Mouse (Mus musculus) heart, postnatal 10 days (tissue): ENCODE data around the gene Tmprss9. TPM values are rescaled to one million over a fixed set of nuclear protein-coding genes. Genes with fewer than 3 reads are reported as not detected.

ENCODE experiments used
- DNase-seq, 2 experiments: peaks; one replicate each; pipeline ENCODE4 v3.0.0; 2021
- intact Hi-C: fragments of 180-260 bp; cut with DNase I; formaldehyde crosslinking; loops from one replicate; pipeline ENCODE4 v1.15.1; 2025
- total RNA-seq, 2 experiments: library from RNA; stranded (reverse); gene quantifications; 2 replicates each; pipeline ENCODE4 v1.2.3; 2021

The Tmprss9 gene
- total RNA-seq, 2 experiments from 2014 or later, result not detected

- intact Hi-C loops, result no loop called here
- no peak for DNase-seq
Observed at GRCm38 (mm10) chr10:80841685-80842084, 30.0 kb upstream of the Tmprss9 start.

GRCm38 (mm10) chr10:80842334-80842733 is 29.3 kb upstream of the Tmprss9 start:
- no peak for DNase-seq
- intact Hi-C loops, result no loop called here

DNA sequence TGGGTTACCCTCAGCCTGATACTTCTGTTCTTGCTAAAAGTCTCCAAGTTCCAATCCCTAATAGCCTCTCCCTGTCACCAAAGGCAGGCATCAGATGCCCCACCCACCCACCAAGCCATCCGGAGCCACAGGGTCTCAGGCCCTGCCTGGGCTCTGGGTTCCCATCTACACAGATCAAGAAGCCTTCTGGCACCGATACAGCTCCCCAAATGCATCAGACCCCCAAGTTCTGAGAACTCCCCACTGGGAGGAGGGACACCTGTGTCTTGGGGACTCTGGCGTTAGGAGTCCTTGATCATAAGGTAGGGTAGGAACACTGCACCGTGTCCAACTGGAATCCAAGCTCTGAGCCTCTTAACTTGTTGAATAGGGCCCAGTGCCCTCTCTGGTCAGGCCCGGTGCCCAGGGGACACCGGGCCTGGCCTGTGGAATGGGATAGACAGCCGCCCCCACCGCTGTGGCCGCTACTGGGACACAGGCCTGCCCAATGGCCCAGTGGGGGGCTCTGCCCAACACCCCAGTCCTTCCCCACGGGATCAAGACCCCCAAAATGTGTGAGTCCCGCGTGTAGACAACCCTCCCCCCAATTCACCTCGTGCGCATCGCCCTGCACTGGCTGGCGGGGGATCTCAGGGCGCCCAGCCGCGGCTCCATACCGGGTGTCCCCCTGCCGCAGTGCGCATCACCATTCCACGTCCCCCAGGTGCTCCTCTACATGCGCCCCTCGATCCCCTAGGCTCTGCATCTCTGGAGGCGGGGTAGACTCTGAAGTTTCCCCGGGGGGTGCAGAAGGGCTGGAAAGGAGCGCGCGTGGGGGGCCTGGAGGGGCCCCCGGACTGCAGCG is 28.3 kb upstream of the Tmprss9 start:
- intact Hi-C loops, result no loop called here

DNA sequence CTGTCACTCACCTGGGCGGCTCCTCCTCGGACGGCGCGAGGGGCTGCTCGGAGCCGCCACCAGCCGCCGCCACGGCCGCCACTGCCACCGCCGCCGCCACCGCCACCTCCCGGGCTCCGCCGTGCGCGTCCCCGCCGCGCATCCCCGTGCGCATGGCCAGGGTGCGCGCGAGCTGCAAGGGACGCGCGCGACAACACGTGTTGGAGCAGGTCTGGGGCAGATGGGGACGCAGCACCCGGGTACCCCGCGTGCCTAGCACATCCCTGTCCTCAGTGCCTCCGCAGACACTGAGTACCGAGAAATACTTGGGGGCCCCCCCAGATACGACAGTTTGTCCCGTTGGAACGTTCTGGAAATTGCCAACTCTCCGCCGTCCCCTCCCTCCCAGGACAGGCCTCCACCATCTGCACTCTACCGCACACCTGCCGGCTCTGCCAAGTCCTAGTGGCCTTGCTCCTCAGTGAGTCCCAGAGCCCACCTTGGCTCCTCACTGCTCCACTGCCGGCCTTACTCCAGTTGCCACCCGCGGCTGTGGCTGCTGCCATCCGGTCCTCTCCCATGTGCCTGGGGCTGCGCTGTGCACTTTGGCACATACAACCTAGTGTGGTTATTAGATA is 27.6 kb upstream of the Tmprss9 start, which contains the start of gene Lingo3:
Gene Lingo3, minus strand, starts transcription at position 109 of the 617 bp plus-strand sequence.
- DNase-seq, result no peak
- intact Hi-C loops, result no loop called here

More for the DNA sequence above, 28.3 kb upstream of the Tmprss9 start:
- no peak for DNase-seq

- peak in 1 of 2 experiments; percentile 63 for DNase-seq
- intact Hi-C loops, result no loop called here
Observed at GRCm38 (mm10) chr10:80845055-80845693, 26.5 kb upstream of the Tmprss9 start.

GRCm38 (mm10) chr10:80845732-80846131 is 25.9 kb upstream of the Tmprss9 start:
- no peak for DNase-seq

GRCm38 (mm10) chr10:80848571-80848970 is 23.1 kb upstream of the Tmprss9 start:
- DNase-seq, result peak in 1 of 2 experiments; percentile 62
- intact Hi-C loops, result no loop called here

More at GRCm38 (mm10) chr10:80845732-80846131, 25.9 kb upstream of the Tmprss9 start:
- intact Hi-C loops, result no loop called here

GRCm38 (mm10) chr10:80854913-80855748 is 16.5 kb upstream of the Tmprss9 start, which contains the start of the genes Lsm7 and Sppl2b:
Lsm7 (minus strand) TSS chr10:80855209.
Sppl2b (plus strand) TSS chr10:80855275.
- intact Hi-C loops, result loop anchor here (2.0 kb wide), 1 partner anchor 28 kb away; the partner anchor contains the start of gene Oaz1
- DNase-seq, result peak; percentile 99

DNA sequence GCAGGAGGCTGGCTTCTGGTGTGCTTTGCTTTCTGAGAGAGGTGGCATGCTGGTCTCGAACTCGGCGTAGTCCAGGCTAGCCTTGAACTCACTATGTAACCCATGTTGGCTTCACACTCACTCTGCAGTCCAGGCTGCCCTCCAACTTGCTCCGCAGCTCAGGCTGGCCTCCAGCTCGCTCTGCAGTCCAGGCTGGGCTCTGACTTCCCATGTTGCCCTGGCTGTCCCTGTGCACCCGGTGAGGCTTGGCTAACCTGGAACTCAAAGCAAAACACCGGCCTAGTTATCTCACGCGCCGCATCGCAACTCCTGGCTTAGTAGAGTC is 15.9 kb upstream of the Tmprss9 start:
- intact Hi-C loops, result loop anchor here (2.0 kb wide), 1 partner anchor 29 kb away; the partner anchor contains the start of gene Oaz1
- DNase-seq, result no peak

GRCm38 (mm10) chr10:80856267-80856666 is 15.4 kb upstream of the Tmprss9 start:
- DNase-seq, result peak in 1 of 2 experiments; percentile 56
- intact Hi-C loops, result no loop called here

GRCm38 (mm10) chr10:80856908-80857307 is 14.7 kb upstream of the Tmprss9 start:
- intact Hi-C loops, result no loop called here
- no peak for DNase-seq

- intact Hi-C loops, result no loop called here
- DNase-seq, result no peak
Observed at GRCm38 (mm10) chr10:80857386-80857785, 14.3 kb upstream of the Tmprss9 start.

DNA sequence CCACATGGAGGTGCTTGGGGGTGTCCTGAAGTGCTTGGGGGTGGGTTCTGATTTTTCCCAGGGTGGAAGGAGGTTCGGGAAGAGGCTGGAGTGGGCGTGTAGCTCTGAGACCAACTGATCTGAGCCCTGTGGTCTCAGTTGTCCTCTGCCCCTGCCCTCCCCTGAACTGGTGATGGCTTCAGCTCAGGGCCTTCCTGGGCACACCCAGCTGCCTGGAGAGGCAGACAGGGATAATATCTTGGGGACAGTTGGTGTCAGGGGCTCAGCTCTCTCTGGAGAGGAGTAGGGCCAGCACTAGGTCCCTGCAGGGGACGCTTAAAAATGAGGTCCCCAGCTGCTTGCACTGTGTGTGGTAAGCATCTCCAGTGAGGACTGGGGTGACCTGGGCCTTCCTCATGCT is 13.8 kb upstream of the Tmprss9 start:
- intact Hi-C loops, result no loop called here
- no peak for DNase-seq

DNA sequence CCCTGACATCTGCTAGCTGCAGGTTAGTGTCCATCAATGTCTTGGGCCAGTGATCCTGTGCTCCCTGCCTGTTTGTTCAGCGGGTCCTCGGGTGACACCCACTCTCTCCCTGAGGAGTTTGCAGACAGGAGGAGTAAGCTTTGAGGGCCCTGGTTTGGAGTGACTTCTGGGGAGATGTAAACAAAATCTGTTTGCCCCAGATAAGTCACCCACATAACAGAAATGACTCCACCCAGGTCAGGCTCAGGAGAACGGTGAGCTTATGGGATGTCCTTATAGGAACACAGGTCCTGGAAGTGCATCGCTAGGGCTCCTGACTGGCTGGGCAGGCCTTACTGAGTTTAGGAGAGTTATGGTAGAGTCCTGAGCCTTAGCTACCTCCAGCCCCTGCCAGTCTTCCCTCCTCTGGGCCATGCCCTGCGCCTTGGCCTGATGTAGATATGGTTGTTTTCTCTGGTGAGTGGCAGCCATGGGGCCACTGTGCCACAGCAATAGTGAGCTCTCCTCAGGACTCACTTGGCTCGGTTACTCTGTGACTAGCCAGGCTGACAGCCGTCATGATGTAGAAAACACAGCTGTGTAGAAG is 13.2 kb upstream of the Tmprss9 start:
- no peak for DNase-seq
- intact Hi-C loops, result no loop called here

DNA sequence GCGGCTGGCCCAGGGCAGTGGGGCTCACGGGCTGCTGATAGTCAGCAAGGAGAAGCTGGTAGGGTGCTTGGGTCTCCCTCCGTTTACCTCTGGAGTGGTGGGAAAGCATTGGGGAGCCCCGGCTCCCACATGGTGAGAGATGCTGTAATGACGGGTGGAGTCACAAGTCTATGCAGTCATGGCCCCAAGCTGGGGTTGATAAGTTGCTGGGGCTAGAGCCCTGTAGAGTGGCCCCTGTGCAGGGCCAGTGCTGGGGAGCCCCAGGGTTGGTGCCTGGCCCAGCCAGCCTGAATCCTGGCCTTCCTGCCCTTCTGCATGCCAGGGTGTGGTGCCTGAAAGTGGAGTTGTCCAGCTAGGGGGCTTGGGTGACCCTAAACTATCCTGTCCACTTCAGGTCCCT is 9.3 kb upstream of the Tmprss9 start:
- intact Hi-C loops, result no loop called here
- DNase-seq, result no peak

- intact Hi-C loops, result no loop called here
- DNase-seq, result no peak
Observed at GRCm38 (mm10) chr10:80864446-80864845, 7.2 kb upstream of the Tmprss9 start.

GRCm38 (mm10) chr10:80870993-80871392 is 655 bp upstream of the Tmprss9 start:
- intact Hi-C loops, result no loop called here
- no peak for DNase-seq

DNA sequence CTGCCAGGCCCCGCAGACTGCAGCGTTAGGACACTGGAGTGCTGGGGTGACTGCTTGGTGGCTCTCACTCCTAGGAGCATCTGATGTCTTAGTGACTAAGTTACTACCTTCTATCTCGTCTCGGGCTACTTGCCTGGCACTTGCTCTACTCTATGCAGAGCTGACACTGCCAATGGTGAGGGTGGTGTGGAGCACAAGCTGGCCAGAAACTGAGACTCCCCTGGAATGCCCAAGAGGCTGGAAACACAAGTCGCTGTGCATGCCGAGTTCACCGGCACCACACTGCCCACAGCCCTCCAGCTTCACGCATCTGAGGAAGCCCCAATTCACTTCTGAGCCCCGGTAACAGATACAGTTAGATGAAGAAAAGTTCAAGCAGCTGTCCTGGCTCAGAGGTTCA is 2.4 kb downstream of the Tmprss9 start:
- DNase-seq, result no peak
- intact Hi-C loops, result no loop called here

DNA sequence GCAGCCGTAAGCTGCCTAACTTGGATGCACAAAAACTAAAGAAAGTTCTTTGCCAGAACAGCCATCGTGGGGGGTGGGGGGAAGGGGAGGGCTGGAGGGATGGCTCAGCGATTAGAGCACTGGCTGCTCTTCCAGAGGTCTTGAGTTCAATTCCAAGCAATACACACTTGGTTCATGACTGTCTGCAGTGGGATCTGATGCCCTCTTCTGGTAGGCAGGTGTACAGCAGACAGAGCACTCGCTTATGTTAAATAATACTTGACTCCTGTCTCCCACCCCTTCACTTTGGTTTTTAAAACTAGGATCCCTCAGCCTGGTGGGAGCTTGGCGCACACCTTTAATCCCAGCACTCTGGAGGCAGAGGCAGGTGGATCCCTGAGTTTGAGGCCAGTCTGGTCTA is 4.4 kb downstream of the Tmprss9 start:
- DNase-seq, result peak; percentile 57 to 80
- intact Hi-C loops, result loop anchor here (1.0 to 5.0 kb wide), 3 partner anchors 52 to 129 kb away; partner anchors contain the start of gene Amh

- no peak for DNase-seq
- intact Hi-C loops, result loop anchor here (1.0 to 5.0 kb wide), 3 partner anchors 52 to 129 kb away; partner anchors contain the start of gene Amh
Observed at GRCm38 (mm10) chr10:80876594-80876993, 4.9 kb downstream of the Tmprss9 start.
